Mouse (Mus musculus) midbrain, embryonic 14.5 days (tissue): ENCODE results near the gene Tarbp1. TPM values are rescaled to one million over a fixed set of nuclear protein-coding genes. Genes with fewer than 3 reads are reported as not detected.

Experiments
- ATAC-seq: fragments of 200-750 bp; cut with Nextera tagmentation; 2 replicates; pipeline ENCODE4 v1.8.0; 2017; ENCODE audit warnings: moderate number of reproducible peaks, moderate library complexity; ENCODE audit not compliant: low FRiP score, low TSS enrichment
- DNase-seq: peaks from one replicate; pipeline ENCODE4 v3.0.0-alpha.2; 2015
- H3K27ac ChIP-seq: fragments of 300-500 bp; sonication (generic); replicated peaks from 2 replicates; pipeline ENCODE4 v1.5.1; 2014; ENCODE audit warnings: mild to moderate bottlenecking, low read depth, low read length, moderate library complexity
- H3K27me3 ChIP-seq: fragments of 300-500 bp; sonication (generic); 2 replicates; pipeline ENCODE4 v1.6.1; 2014; ENCODE audit warnings: low read length, control low read depth, mixed read lengths; ENCODE audit not compliant: control insufficient read depth, insufficient read depth
- H3K36me3 ChIP-seq: fragments of 300-500 bp; sonication (generic); 2 replicates; pipeline ENCODE4 v1.6.1; 2014; ENCODE audit warnings: low read length, control low read depth; ENCODE audit not compliant: control insufficient read depth, insufficient read depth
- H3K4me1 ChIP-seq: fragments of 300-500 bp; sonication (generic); 2 replicates; pipeline ENCODE4 v1.6.1; 2014; ENCODE audit warnings: mild to moderate bottlenecking, antibody characterized with exemption, low read length, control low read depth; ENCODE audit not compliant: control insufficient read depth, insufficient read depth
- H3K4me2 ChIP-seq: fragments of 300-500 bp; sonication (generic); 2 replicates; pipeline ENCODE4 v1.6.1; 2014; ENCODE audit warnings: mild to moderate bottlenecking, low read length, moderate library complexity
- H3K4me3 ChIP-seq: fragments of 300-500 bp; sonication (generic); replicated peaks from 2 replicates; pipeline ENCODE4 v1.5.1; 2014; ENCODE audit warnings: low read depth, low read length
- H3K9ac ChIP-seq: fragments of 300-500 bp; sonication (generic); replicated peaks from 2 replicates; pipeline ENCODE4 v1.6.1; 2014; ENCODE audit warnings: mild to moderate bottlenecking, low read length, moderate library complexity
- H3K9me3 ChIP-seq: fragments of 300-500 bp; sonication (generic); 2 replicates; pipeline ENCODE4 v1.6.1; 2016; ENCODE audit warnings: low read length, control low read depth, mixed read lengths; ENCODE audit not compliant: control insufficient read depth
- WGBS: fragments of 180-500 bp; shearing (Covaris S2); extraction: QIAGEN DNeasy Blood & Tissue Kit; methylation state at CpG from one replicate; pipeline ENCODE4 v1.1.7; 2014; 5-methylcytosine and 5-hydroxymethylcytosine counted together
- polyA plus RNA-seq: library from polyadenylated mRNA; unstranded; fragments of >200 nt; fragmentation: Nextera tagmentation; extraction: Ambion mirVana; gene quantifications from 2 replicates; pipeline ENCODE4 v1.2.1, GENCODE M21; 2014

The Tarbp1 gene
- polyA plus RNA-seq, 1 experiment from 2014 or later: 2.5 TPM

DNA sequence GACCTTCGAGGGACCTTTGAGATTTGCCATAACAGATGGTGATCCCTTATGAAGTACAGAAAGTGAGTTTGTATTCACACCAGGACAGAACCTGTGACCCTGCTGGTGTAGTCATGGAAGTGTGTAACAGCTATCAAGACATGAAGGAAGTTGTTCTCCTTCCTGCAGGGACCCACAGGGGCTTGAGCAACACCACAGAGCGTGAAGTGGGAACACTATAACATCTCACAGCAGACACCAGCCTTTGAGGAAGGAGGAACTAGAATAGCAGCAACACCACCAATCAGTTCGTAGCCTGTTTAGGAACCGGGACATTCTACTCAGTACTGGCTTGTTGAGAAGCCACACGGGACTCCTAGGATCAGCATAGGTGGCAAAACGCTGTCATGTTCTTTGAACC is 95.3 kb downstream of the Tarbp1 start:
- Histone ChIP-seq H3K36me3 (no peaks in the 10 kb centered on the region), H3K4me1 (no peaks in the 10 kb centered on the region), H3K9ac (no peak overlapping the region), H3K27me3 (no peaks in the 10 kb centered on the region), H3K9me3 (no peaks in the 10 kb centered on the region), H3K27ac (no peak overlapping the region), H3K4me3 (no peak overlapping the region), H3K4me2 (no peak overlapping the region)
- DNase-seq: no peak
- no peak for ATAC-seq
- 88% methylated on average over 6 of the region's 6 CpGs for WGBS

Other genes starting within 250 kb of the Tarbp1 start
- 1.1 TPM in 2 replicates for gene Slc35f3, start 176.5 kb downstream of the Tarbp1 start, polyA plus RNA-seq
- gene Coa6, start 52.5 kb downstream of the Tarbp1 start, polyA plus RNA-seq: 41.4 and 42.8 TPM in 2 replicates
- gene Irf2bp2, start 118.9 kb upstream of the Tarbp1 start, polyA plus RNA-seq: 7.8 and 9.8 TPM in 2 replicates